Mouse (Mus musculus) embryonic facial prominence, embryonic 14.5 days (tissue): Measurements from ENCODE around the gene Ssx2ip. TPM values are rescaled to one million over a fixed set of nuclear protein-coding genes. Genes with fewer than 3 reads are reported as not detected.

Experiments used
- ATAC-seq: fragments of 200-750 bp; cut with Nextera tagmentation; 2 replicates; pipeline ENCODE4 v1.8.0; 2017; ENCODE audit warnings: low read depth, moderate number of reproducible peaks, moderate TSS enrichment
- DNase-seq: peaks from one replicate; pipeline ENCODE4 v3.0.0-alpha.2; 2015; ENCODE audit warnings: low spot score
- H3K27ac ChIP-seq: fragments of 300-500 bp; sonication (generic); replicated peaks from 2 replicates; pipeline ENCODE4 v1.5.1; 2014; ENCODE audit warnings: low read depth, mild to moderate bottlenecking, low read length, moderate library complexity
- H3K27me3 ChIP-seq: fragments of 300-500 bp; sonication (generic); replicated peaks from 2 replicates; pipeline ENCODE4 v1.6.1; 2014; ENCODE audit warnings: low read length; ENCODE audit not compliant: control insufficient read depth, insufficient read depth
- H3K36me3 ChIP-seq: fragments of 300-500 bp; sonication (generic); 2 replicates; pipeline ENCODE4 v1.6.1; 2014; ENCODE audit warnings: low read length, mixed read lengths; ENCODE audit not compliant: control insufficient read depth, insufficient read depth
- H3K4me1 ChIP-seq: fragments of 300-500 bp; sonication (generic); 2 replicates; pipeline ENCODE4 v1.6.1; 2014; ENCODE audit warnings: antibody characterized with exemption, low read length; ENCODE audit not compliant: control insufficient read depth, insufficient read depth
- H3K4me2 ChIP-seq: fragments of 300-500 bp; sonication (generic); 2 replicates; pipeline ENCODE4 v1.6.1; 2014; ENCODE audit warnings: low read depth, mild to moderate bottlenecking, low read length, moderate library complexity, mixed read lengths
- H3K4me3 ChIP-seq: fragments of 300-500 bp; sonication (generic); 2 replicates; pipeline ENCODE4 v1.5.1; 2014; ENCODE audit warnings: low read depth, mild to moderate bottlenecking, low read length
- H3K9ac ChIP-seq: fragments of 300-500 bp; sonication (generic); 2 replicates; pipeline ENCODE4 v1.6.1; 2014; ENCODE audit warnings: low read depth, mild to moderate bottlenecking, low read length, moderate library complexity, mixed read lengths
- H3K9me3 ChIP-seq: fragments of 300-500 bp; sonication (generic); 2 replicates; pipeline ENCODE4 v1.6.1; 2016; ENCODE audit warnings: low read length; ENCODE audit not compliant: control insufficient read depth
- WGBS: fragments of 180-500 bp; shearing (Covaris S2); extraction: QIAGEN DNeasy Blood & Tissue Kit; methylation state at CpG from one replicate; pipeline ENCODE4 v1.1.7; 2014; 5-methylcytosine and 5-hydroxymethylcytosine counted together
- polyA plus RNA-seq: library from polyadenylated mRNA; unstranded; fragments of >200 nt; fragmentation: Nextera tagmentation; extraction: Ambion mirVana; gene quantifications from 2 replicates; pipeline ENCODE4 v1.2.1, GENCODE M21; 2014

Ssx2ip gene
- polyA plus RNA-seq, 1 experiment from 2014 or later: 35.1 TPM

- Histone ChIP-seq H3K27ac (no peak overlapping the region), H3K27me3 (no peaks in the 10 kb centered on the region), H3K9me3 (peaks cover 4% of the 10 kb centered on the region; the same call in 1 of the 2 replicates), H3K4me3 (no peak overlapping the region), H3K36me3 (0 out of 2 replicates have a peak, but pooled peaks cover 7% of the 10 kb centered on the region), H3K4me1 (no peaks in the 10 kb centered on the region), H3K9ac (no peak overlapping the region), H3K4me2 (no peak overlapping the region)
- 95% methylated on average over 5 of the region's 5 CpGs for WGBS
- no peak for DNase-seq
- ATAC-seq: no peak
These were observed 42.7 kb downstream of the Ssx2ip start for GRCm38 (mm10) chr3:146447156-146447555.

- no peak overlapping the region for H3K4me3 ChIP-seq
- no peaks in the 10 kb centered on the region for H3K4me1 ChIP-seq
- H3K9ac ChIP-seq: no peak overlapping the region
- ATAC-seq (no peak), DNase-seq (no peak)
- no peak overlapping the region for H3K4me2 ChIP-seq
- no peak overlapping the region for H3K27ac ChIP-seq
- WGBS: 93% methylated on average over 3 of the region's 3 CpGs
- no peaks in the 10 kb centered on the region for H3K27me3 ChIP-seq
- 0 out of 2 replicates have a peak, but pooled peaks cover 6% of the 10 kb centered on the region for H3K36me3 ChIP-seq
- peaks cover 4% of the 10 kb centered on the region; the same call in 1 of the 2 replicates for H3K9me3 ChIP-seq
These were observed 43.2 kb downstream of the Ssx2ip start for GRCm38 (mm10) chr3:146447598-146447997.

GRCm38 (mm10) chr3:146448372-146448771, 43.9 kb downstream of the Ssx2ip start:
- ATAC-seq (no peak), DNase-seq (no peak)
- Histone ChIP-seq H3K4me2 (no peak overlapping the region), H3K4me3 (no peak overlapping the region), H3K4me1 (no peaks in the 10 kb centered on the region), H3K27ac (no peak overlapping the region), H3K27me3 (no peaks in the 10 kb centered on the region), H3K36me3 (0 out of 2 replicates have a peak, but pooled peaks cover 6% of the 10 kb centered on the region), H3K9ac (no peak overlapping the region), H3K9me3 (peaks cover 4% of the 10 kb centered on the region; the same call in 1 of the 2 replicates)
- 87% methylated on average over 10 of the region's 10 CpGs for WGBS

GRCm38 (mm10) chr3:146448969-146449368, 44.5 kb downstream of the Ssx2ip start:
- Histone ChIP-seq H3K4me2 (no peak overlapping the region), H3K9me3 (peaks cover 4% of the 10 kb centered on the region; the same call in 1 of the 2 replicates), H3K4me1 (no peaks in the 10 kb centered on the region), H3K36me3 (0 out of 2 replicates have a peak, but pooled peaks cover 6% of the 10 kb centered on the region), H3K4me3 (no peak overlapping the region), H3K27me3 (no peaks in the 10 kb centered on the region), H3K27ac (no peak overlapping the region), H3K9ac (no peak overlapping the region)
- 69% methylated on average over 6 of the region's 6 CpGs for WGBS
- no peak for ATAC-seq
- no peak for DNase-seq

- ATAC-seq (peak; percentile 1; the same call in 1 of the 2 replicates), DNase-seq (no peak)
- Histone ChIP-seq H3K36me3 (0 out of 2 replicates have a peak, but pooled peaks cover 6% of the 10 kb centered on the region), H3K9me3 (peaks cover 4% of the 10 kb centered on the region; the same call in 1 of the 2 replicates), H3K9ac (peak within 1 kb of the TSS; percentile 66), H3K27me3 (no peaks in the 10 kb centered on the region), H3K4me3 (peak within 1 kb of the TSS; percentile 45), H3K27ac (peak within 1 kb of the TSS; percentile 64), H3K4me1 (no peaks in the 10 kb centered on the region), H3K4me2 (peak within 1 kb of the TSS; percentile 55)
- 51% methylated on average over 9 of the region's 9 CpGs for WGBS
These were observed 45.4 kb downstream of the Ssx2ip start, which contains the start of gene Ctbs for GRCm38 (mm10) chr3:146449745-146450250. Ctbs (plus strand) TSS chr3:146449795.

- H3K4me3 ChIP-seq: peak overlapping the region; percentile 45
- DNase-seq: peak; percentile 97
- ATAC-seq: peak; percentile 99
These were observed 46.0 kb downstream of the Ssx2ip start for GRCm38 (mm10) chr3:146450371-146450841.

GRCm38 (mm10) chr3:146451375-146451774, 46.9 kb downstream of the Ssx2ip start:
- no peak overlapping the region; the same call in 1 of the 2 replicates for H3K4me3 ChIP-seq
- H3K4me1 ChIP-seq: no peaks in the 10 kb centered on the region
- H3K4me2 ChIP-seq: peak overlapping the region; percentile 55
- H3K36me3 ChIP-seq: peaks cover 9% of the 10 kb centered on the region
- no peak overlapping the region for H3K9ac ChIP-seq
- no peaks in the 10 kb centered on the region for H3K9me3 ChIP-seq
- ATAC-seq: no peak
- no peaks in the 10 kb centered on the region for H3K27me3 ChIP-seq
- DNase-seq: no peak
- 85% methylated on average over 5 of the region's 5 CpGs for WGBS
- H3K27ac ChIP-seq: no peak overlapping the region

More at GRCm38 (mm10) chr3:146450371-146450841, 46.0 kb downstream of the Ssx2ip start:
- no peaks in the 10 kb centered on the region for H3K4me1 ChIP-seq
- H3K9me3 ChIP-seq: peaks cover 4% of the 10 kb centered on the region; the same call in 1 of the 2 replicates
- H3K36me3 ChIP-seq: peaks cover 9% of the 10 kb centered on the region
- WGBS: 0% methylated on average over 29 of the region's 29 CpGs
- H3K4me2 ChIP-seq: peak overlapping the region; percentile 55
- H3K27me3 ChIP-seq: no peaks in the 10 kb centered on the region
- H3K9ac ChIP-seq: peak overlapping the region; percentile 66
- H3K27ac ChIP-seq: peak overlapping the region; percentile 64

- no peak for ATAC-seq
- 57% methylated on average over 2 of the region's 2 CpGs for WGBS
These were observed 58.5 kb downstream of the Ssx2ip start for GRCm38 (mm10) chr3:146462939-146463338.

More at GRCm38 (mm10) chr3:146462939-146463338, 58.5 kb downstream of the Ssx2ip start:
- Histone ChIP-seq H3K4me2 (no peak overlapping the region), H3K27me3 (no peaks in the 10 kb centered on the region), H3K27ac (no peak overlapping the region), H3K9ac (no peak overlapping the region), H3K4me1 (no peaks in the 10 kb centered on the region), H3K9me3 (no peaks in the 10 kb centered on the region), H3K36me3 (peaks cover 2% of the 10 kb centered on the region; the same call in 1 of the 2 replicates), H3K4me3 (no peak overlapping the region)
- no peak for DNase-seq
